Mouse (Mus musculus): ENCODE measurements around the gene Tanc2.

Tanc2 gene

GRCm38 (mm10) chr11:105643995-105644394, 54.2 kb downstream of the Tanc2 start:
- DNase-seq (ENCODE audit: inconsistent age in 2 of 2, low spot score in 1 of 2), result peak in 1 of 2 experiments; percentile 26

- DNase-seq (ENCODE audit: inconsistent age in 2 of 2, low spot score in 1 of 2), result no peak
Measured at GRCm38 (mm10) chr11:105648026-105648425, 58.2 kb downstream of the Tanc2 start.

- DNase-seq (ENCODE audit: inconsistent age in 2 of 2, low spot score in 1 of 2), result no peak
Measured at GRCm38 (mm10) chr11:105654616-105655015, 64.8 kb downstream of the Tanc2 start.

- no peak for DNase-seq (ENCODE audit: inconsistent age in 2 of 2, low spot score in 1 of 2)
Measured at GRCm38 (mm10) chr11:105655335-105655734, 65.5 kb downstream of the Tanc2 start.

DNA sequence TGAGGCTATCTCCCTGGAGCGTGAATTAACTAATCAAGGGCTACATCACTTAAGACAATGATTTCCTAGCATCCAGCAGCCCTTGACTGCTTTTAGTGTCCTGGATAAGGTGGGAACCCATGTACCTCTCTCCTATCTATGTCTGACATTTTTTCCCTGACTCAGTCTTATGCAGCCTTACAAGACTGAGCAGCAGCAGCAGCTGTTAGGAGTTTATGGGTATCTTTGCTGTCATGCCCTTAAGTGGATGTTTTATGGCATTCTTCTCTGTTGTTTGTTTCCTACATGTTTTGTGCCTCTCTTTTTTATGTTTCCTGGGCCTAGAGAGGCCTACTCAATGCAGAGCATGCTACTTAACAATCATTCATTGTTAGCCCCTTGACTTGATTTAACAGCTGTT, 78.1 kb downstream of the Tanc2 start:
- DNase-seq (ENCODE audit: inconsistent age in 2 of 2, low spot score in 1 of 2), result no peak

DNA sequence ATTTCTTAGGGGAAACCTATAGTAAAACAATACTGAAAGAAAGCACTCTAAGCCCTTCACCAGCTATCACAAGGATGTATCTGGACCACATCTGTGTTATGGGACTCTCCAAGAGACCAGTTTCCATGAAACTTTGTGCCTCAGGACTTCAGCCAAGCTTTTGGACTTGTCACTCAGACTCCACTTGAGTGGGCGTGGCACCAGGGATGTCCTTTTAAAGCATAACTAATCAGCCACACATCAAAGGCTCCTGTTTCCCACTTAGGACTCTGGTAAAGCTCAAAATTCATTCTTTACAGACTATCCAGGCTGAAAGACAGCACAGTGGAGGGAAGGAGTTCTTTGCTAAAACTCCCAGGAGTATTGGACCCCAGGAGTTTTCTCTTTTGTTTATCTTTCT, 89.2 kb downstream of the Tanc2 start:
- no peak for DNase-seq (ENCODE audit: inconsistent age in 2 of 2, low spot score in 1 of 2)

GRCm38 (mm10) chr11:105684747-105685146, 95.0 kb downstream of the Tanc2 start:
- no peak for DNase-seq (ENCODE audit: inconsistent age in 2 of 2, low spot score in 1 of 2)

- DNase-seq (ENCODE audit: inconsistent age in 2 of 2, low spot score in 1 of 2), result no peak
Measured at GRCm38 (mm10) chr11:105700528-105700927, 110.7 kb downstream of the Tanc2 start.

DNA sequence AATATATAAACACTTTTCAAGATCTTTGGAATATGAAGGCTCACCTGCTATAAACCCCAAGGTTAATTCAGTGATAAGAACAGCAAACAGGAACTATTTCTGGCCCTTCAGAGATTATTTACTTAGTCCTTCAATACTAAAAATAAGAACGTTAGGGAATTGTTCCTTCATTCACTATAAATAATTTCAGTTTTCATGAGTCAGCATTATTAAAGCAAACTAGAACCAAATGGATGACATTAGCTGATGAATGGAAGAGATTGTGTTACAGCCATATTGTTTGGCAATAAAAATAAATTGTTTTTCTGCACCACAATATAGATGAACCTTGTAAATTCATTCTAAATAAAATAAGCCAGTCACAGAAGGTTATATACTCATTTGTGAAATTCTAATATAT, 129.9 kb downstream of the Tanc2 start:
- no peak for DNase-seq (ENCODE audit: inconsistent age in 2 of 2, low spot score in 1 of 2)

- no peak for DNase-seq (ENCODE audit: inconsistent age in 2 of 2, low spot score in 1 of 2)
Measured at GRCm38 (mm10) chr11:105731541-105731940, 141.8 kb downstream of the Tanc2 start.

DNA sequence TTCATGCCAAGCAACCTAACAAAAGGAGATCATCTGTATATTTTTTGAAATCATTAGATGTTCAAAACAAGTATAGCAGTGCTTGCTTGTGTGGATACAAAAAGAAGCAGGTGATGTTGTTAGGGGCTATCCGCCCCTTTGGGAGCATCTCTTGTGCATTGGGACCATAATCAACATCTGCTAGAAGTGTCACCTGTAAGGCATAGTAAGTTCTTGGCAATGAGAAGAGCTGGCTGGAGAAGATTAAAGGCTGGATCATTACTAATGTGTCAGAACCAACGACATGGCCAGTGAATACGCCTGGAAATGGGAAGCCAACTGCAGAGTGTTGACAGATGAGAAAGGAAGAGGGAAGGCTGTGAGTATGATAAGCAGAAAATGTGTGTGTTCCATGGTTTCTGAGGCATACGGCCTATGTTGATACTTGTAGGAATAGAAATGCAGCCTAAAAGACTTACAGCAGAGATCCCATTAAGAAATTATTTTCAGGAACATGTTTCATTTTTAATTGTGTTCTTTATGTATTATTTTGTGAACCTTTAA, 142.3 kb downstream of the Tanc2 start:
- DNase-seq (ENCODE audit: inconsistent age in 2 of 2, low spot score in 1 of 2), result no peak

GRCm38 (mm10) chr11:105743171-105743570, 153.4 kb downstream of the Tanc2 start:
- DNase-seq (ENCODE audit: inconsistent age in 2 of 2, low spot score in 1 of 2), result peak in 1 of 2 experiments; percentile 31

DNA sequence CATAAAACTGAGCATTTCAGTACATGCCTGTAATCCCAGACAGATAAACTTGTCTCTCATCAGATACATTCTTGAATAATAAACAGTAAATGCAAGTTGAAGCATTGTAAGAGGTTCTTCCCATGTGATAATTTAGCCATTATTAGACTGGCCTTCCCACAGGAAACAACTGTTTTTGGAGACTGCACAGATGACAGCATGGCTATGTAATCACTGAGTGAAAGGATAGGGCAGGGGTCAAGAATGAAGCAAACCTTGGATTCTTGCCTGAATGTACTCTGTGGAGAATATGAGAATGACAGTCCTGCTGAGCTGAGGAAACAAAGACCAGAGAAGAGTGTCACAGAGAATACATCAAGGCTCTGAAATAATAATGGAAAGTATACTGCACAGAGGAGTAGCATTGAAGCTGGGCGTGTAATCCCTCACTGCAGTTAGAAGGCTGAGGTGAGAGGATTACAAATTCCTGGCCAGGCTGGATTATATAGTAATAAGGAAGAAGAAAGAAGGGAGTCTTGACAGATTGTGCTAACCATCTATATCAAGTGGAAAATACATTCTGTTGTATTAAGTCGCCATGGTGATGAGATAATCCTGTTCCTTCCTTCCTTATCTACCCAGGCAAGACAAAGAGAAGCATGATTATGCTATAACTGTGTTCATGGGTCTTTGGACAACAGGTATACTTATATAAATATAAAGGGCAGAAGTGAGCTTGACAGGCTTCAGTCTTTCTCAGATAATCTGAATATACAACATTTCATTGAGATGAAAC, 159.7 kb downstream of the Tanc2 start:
- DNase-seq (ENCODE audit: inconsistent age in 2 of 2, low spot score in 1 of 2), result peak; percentile 22 to 86

GRCm38 (mm10) chr11:105758561-105759203, 168.9 kb downstream of the Tanc2 start:
- DNase-seq (ENCODE audit: inconsistent age in 2 of 2, low spot score in 1 of 2), result no peak

- no peak for DNase-seq (ENCODE audit: inconsistent age in 2 of 2, low spot score in 1 of 2)
Measured at GRCm38 (mm10) chr11:105759413-105759812, 169.6 kb downstream of the Tanc2 start.

DNA sequence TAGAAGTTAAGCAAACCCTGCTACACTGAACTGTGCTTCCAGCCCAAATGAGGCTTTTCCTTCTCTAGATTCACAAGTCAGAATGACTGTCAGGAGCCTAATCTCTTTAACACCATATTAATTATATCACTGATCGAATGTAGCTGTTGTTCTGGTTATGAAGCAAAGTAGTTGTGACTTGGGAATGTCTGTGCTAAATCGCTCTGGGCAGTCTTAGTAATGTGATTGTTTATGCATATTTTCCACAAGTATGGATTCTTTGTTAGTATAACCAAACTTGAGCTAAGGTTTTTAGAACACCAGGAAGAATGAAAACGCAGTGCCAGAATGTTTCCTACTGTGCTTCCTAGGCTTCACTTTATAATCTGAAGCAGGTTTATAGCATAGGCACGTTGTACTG, 170.6 kb downstream of the Tanc2 start:
- no peak for DNase-seq (ENCODE audit: inconsistent age in 2 of 2, low spot score in 1 of 2)

GRCm38 (mm10) chr11:105777802-105778201, 188.0 kb downstream of the Tanc2 start:
- DNase-seq (ENCODE audit: inconsistent age in 2 of 2, low spot score in 1 of 2), result no peak

GRCm38 (mm10) chr11:105792501-105792900, 202.7 kb downstream of the Tanc2 start:
- DNase-seq (ENCODE audit: inconsistent age in 2 of 2, low spot score in 1 of 2), result no peak

DNA sequence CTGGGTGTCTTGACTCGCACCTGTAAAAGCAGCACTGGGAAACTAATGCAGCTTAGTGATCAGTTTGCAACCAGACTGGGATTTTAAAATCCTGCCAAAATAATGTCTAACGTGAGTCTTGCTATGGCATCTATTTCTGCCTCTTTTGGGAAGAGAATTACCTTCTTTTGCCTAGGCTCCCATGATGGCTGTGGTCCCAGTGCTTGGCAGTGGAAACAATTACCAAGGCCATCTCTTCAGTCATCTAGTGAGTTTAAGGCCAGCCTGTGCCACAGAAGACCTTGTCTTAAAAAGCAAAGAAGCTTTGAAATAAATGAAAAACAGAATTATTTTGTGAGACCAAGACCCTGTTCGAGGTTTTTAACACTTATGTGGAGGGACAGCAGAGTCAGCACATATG, 213.9 kb downstream of the Tanc2 start:
- DNase-seq (ENCODE audit: inconsistent age in 2 of 2, low spot score in 1 of 2), result peak; percentile 47 to 82

- DNase-seq (ENCODE audit: inconsistent age in 2 of 2, low spot score in 1 of 2), result no peak
Measured at GRCm38 (mm10) chr11:105804776-105805175, 215.0 kb downstream of the Tanc2 start.

DNA sequence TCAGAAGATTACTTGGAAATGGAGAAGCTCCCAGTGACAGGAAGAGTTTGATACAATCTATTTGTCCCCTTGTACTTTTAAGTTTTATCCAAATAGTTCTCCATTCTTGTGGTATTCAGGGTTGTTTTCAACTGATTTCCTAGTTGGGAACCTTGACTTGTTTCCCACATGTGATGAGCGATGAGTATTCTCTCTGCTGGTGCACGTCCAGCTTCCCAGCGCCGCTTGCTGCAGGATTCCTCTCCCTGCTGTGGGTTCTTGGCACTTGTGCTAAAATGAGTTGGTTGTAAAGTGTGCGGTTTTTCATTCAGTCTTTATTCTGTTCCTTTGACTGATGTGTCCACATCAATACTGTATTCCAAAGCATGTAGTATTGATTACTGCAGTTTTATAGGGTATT, 217.3 kb downstream of the Tanc2 start:
- DNase-seq (ENCODE audit: inconsistent age in 2 of 2, low spot score in 1 of 2), result peak in 1 of 2 experiments; percentile 54

GRCm38 (mm10) chr11:105823246-105823645, 233.5 kb downstream of the Tanc2 start:
- DNase-seq (ENCODE audit: inconsistent age in 2 of 2, low spot score in 1 of 2), result peak; percentile 50 to 85

Data from adrenal gland, adult (tissue).